Mouse (Mus musculus): ENCODE results near the gene Zer1.
A peak's percentile ranks its signal among the peaks of the same experiment; 100 is the strongest.
"Not testable (repeated sequence)": the region's sequence is repeated elsewhere in the genome, so short reads cannot be mapped to it uniquely, and the experiment has no call there.

Zer1 gene

DNA sequence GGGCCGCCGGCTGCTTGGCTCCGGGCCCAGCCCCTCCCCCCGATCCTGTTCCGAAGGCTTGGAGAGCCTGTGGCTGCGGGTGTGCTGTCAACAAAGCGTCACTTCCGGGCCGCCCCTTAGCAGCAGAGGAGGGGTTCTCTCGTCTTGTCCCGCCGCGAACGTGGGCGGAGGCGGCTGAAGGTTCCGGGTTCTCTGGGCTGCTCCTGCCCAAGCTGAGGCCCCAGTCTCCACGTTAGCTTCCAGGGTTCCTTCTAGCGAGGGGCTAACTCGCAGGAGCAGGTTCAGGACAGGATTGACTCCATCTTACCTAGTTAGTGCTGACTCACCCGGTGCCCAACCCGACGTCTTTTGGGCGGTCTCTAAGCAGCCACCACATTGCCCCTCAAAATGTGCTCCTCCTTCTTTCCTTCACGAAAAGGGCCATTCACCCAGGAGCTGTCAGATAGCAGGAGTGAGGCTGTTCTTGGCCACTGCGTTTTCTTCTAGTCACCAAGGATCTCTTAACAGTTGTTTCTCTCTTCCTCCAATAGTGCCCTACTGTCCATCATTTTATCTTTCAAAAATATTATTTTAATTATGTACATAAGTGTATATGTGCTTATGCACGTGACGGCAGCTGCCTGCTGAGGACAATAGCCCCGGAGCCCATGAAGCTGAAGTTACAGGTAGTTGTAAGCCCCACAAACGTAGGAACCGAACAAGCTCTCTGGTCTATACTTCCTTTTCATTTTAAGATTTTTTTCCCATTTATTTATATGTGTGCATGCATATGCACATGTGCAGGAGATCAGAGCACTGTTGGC is at the start of gene Zer1:
Gene Zer1, minus strand, starts transcription at position 114 of the 803 bp plus-strand sequence.
- DNase-seq (ENCODE audit: low read depth) = peak; percentile 93

DNA sequence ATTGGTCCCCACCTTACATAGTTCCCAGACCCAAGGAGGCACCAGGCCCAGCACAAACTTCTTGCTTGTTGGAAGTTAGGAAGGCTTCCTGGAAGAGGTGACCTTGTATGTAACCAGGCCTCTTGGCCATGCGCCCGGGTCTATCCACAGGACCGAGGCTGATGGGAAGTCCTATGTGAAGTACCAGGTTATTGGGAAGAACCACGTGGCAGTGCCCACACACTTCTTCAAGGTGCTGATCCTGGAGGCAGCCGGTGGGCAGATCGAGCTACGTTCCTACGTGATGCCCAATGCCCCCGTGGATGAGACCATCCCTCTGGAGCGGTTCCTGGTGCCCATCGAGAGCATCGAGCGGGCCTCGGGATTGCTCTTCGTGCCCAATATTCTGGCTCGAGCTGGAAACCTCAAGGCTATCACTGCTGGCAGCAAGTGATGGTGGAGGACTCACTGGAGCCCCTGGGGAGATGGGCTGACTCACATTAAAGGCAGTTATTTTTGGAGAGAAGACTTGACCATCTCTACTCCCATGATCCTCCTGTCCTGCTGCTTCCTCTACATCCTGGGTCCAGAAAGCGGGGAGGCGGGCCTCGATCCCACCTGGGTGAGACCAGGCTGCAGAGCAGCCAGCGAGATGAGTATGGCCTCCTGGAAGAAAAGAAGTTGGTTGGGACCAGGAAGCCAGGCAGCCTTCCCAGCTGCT is 49.3 kb upstream of the Zer1 start:
- DNase-seq (ENCODE audit: low read depth) = no peak

DNA sequence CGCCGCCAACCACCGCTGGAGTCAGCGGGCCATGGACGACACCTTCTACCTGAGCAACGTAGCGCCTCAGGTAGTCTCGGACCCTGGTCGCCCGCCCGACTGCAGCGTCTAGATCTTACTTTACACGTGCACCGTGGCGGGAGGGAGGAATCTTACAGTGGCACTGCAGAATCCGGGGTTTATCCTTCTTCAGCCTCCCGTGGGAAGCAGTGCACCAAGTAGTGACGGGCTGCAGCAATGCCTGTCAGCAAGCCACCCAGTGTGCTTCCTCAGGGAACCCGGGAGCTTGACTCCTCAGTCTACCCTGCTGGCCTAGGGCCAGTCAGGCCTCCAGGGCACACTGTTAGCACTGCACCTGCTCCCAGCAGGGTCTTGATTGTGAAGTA is 47.6 kb upstream of the Zer1 start:
- no peak for DNase-seq (ENCODE audit: low read depth)

DNA sequence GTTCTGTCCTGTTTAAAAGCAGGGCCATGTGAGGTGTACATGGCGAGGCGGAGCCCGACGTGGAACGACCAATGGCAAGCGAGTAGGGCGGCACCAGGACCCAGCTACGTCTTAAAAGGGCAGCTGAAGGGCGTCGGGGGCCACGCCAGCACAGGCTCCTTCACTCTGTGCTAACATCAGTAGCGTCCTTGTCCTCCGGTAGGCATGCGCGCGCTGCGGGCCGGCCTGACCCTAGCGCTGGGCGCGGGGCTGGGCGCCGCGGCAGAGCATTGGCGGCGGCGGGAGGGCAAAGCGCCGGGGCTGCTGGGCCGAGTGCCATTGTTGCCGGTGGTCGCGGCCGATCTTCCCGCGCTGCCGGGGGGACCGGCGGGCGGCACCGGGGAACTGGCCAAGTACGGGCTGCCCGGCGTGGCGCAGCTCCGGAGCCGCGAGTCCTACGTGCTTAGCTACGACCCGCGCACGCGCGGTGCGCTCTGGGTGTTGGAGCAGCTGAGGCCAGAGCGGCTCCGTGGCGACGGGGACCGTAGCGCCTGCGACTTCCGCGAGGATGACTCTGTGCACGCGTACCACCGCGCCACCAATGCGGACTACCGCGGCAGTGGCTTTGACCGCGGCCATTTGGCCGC is 47.1 kb upstream of the Zer1 start, which contains the start of gene Endog:
Gene Endog, plus strand, starts transcription at position 123 of the 626 bp plus-strand sequence.
- DNase-seq (ENCODE audit: low read depth) = peak; percentile 87

DNA sequence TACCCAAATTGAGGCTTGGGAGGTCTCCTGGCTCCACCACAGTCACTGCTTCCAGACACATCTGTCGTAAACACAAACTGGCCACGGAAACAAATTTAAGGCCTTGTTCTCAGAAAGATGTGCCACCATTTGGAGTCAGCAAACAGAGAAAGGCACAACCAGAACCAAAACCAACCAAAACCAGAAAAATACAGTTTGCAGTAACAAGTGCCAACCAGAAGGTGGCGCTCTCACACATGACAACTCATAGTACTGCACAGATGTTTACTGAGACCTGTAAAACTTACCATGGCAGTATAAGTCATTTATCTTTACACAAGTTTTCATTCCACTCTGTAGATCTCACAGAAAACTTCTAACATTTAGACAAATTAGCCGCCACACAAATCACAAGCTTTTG is 42.3 kb upstream of the Zer1 start:
- peak; percentile 48 for DNase-seq (ENCODE audit: low read depth)

DNA sequence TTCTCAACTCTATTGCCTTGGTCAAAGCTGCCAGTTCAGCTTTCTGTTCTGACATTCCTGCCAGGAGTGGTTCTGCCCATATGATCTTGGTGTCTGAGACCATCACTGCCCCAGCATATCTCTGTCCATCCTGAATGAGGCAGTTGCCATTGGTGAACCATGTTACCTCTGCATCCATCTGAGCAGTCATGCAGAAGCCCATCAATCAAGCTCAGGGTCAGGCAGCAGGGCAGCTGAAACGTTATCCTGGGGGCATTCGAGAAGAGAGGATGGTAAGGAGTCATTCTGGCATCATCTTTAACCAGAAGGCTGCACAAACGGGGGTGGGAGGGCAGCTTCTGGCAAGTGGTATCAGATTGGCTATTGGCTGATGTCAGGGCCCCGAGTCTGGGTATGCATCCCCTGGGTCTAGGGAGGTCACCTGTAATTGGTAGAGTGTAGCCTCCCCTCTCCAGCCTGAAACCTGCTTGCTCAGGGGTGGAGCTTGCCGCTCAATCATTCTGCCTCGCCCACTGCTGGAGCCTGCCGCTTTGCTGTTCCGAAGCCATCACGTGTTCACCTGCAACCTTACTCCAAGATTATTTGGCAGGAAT is 40.1 kb upstream of the Zer1 start:
- DNase-seq (ENCODE audit: low read depth) = no peak

DNA sequence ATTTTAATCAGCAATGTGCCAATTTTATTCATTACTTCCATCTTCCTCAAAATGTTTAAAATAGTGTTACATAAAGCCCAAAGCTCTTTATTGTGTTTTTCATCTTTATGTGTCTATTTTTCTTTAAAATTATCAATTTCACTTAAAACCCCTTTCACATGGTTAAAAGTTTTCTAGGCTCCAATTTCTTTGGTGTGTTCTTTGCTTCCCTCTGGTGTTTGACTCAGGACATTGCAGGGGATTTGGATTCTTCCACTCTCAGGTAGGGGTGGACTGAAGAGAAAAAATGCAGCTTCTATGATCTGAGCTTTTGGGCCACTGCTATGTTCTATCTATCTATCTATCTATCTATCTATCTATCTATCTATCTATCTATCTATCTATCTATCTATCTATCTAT is 37.4 kb upstream of the Zer1 start:
- DNase-seq (ENCODE audit: low read depth) = peak; percentile 84

DNA sequence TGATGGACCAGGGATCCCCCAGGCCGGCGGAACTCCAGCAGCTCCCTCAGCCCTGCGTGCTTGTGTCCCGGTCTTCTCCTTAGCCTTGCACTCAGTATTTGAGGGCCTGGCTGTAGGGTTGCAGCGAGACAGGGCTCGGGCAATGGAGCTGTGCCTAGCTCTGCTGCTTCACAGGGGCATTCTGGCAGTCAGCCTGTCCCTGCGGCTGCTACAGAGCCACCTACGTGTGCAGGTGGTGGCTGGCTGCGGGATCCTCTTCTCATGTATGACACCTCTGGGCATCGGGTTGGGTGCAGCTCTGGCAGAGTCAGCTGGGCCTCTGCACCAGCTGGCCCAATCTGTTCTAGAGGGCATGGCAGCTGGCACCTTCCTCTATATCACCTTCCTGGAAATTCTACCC is 35.5 kb upstream of the Zer1 start:
- not testable (repeated sequence) for DNase-seq (ENCODE audit: low read depth)

DNA sequence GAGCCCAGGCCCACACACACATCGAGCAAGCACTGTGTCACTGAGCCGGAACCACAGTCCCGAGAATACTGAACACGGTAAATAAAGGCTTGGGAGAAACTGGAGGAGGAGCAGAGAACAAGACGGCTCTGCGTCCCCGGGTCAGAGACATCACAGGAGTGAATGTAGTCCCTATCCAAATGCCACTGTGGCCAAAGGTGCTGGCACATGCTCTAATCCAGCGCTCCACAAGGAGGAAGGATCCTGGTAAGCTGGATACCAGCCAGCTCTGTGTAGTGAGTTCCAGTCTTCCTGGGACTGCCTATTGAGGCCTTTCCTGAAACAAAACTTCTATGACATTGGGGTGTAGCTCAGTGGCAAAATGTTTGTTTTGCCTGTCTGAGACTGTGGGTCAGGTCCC is 28.2 kb upstream of the Zer1 start:
- no peak for DNase-seq (ENCODE audit: low read depth)

DNA sequence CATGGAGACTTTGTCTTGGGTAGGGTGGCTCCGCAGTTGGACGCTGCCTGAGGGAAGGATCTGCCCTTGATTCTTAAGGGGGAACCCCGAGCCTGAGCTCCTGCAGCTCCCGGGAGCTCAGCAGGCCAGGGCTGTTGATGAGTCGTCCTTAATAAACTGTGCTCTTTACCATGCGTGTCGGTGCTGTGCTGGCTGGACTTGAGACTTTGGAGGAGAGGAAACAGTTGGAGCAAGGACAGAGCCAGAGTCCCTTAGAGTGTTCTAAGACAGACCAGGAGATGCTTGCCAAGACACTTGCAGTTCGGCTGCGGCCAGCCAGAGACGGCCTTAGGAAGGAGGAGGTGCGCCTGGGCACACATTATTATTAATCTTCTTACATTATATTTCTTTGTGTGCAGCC is 27.5 kb upstream of the Zer1 start:
- DNase-seq (ENCODE audit: low read depth) = no peak

DNA sequence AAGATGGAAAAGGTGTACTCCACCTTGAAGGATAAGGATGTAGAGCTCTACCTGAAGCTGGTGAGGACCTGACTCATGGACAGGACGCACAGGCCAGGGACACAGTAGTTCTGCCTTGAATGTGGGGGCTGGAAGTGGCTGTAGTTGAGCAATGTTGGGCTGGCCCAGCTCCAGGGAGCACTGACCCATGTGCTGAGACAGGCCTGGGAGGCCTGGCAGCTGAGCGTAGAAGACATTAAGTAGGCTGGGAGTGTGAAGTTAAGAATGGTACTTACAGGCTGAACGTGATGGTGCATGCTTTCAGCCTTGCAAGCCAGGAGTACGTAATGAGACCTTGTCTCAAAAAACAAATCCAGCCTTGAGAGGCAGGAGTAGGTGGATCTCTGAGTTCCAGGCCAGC is 23.1 kb upstream of the Zer1 start:
- DNase-seq (ENCODE audit: low read depth) = no peak

DNA sequence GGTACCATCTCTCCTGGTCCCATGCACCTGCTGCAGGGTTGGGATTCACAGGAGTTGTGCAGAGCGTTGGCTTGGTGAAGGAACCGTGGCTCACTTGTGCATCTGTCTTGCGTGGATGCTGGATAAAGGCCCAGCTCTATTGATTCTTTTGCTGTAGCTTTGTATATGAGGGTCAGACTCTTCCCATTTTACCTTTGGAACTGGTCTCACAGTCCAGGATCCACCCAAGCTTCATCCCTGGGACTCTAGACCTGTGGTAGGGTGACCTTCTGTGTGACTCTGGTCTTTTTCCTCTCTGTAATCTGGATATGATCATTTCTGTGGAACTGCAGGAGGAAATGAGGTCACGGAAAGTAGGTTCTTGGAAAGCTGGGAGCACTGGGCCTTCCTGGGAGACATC is 20.1 kb upstream of the Zer1 start:
- no peak for DNase-seq (ENCODE audit: low read depth)

DNA sequence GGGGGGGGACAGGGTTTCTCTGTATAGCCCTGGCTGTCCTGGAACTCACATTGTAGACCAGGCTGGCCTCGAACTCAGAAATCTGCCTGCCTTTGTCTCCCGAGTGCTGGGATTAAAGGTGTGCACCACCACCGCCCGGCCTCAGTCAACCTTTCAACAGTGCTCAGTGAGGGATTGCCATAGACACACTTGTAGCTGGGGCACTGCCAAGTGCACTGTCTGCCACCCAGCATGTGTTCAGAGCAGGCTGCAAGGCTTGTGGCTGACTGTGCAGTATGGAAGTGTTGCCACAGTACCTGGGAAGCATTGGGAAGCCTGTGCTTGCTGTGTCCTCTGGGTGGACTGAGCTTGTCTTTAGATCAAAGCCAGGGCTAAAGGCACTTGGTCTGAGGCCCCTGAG is 15.6 kb upstream of the Zer1 start:
- not testable (repeated sequence) for DNase-seq (ENCODE audit: low read depth)

DNA sequence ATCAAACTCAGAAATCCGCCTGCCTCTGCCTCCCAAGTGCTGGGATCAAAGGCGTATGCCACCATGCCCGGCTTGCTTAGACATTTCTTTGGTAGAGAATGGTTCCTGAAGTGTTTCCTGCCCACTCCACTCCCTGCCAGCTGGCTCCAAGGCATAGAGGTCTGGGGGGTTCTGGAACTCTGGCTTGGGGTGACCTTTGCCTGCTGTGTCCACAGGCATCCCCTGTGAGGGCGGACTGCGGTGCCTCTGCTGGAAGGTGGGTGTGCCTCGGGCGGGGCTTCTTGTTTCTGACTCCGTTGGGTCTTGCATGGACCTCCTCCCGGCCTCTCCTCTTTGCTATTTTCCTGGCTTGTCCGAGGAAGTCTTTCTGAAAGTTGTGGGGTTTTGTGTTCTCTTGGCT is 12.1 kb upstream of the Zer1 start:
- DNase-seq (ENCODE audit: low read depth) = no peak

DNA sequence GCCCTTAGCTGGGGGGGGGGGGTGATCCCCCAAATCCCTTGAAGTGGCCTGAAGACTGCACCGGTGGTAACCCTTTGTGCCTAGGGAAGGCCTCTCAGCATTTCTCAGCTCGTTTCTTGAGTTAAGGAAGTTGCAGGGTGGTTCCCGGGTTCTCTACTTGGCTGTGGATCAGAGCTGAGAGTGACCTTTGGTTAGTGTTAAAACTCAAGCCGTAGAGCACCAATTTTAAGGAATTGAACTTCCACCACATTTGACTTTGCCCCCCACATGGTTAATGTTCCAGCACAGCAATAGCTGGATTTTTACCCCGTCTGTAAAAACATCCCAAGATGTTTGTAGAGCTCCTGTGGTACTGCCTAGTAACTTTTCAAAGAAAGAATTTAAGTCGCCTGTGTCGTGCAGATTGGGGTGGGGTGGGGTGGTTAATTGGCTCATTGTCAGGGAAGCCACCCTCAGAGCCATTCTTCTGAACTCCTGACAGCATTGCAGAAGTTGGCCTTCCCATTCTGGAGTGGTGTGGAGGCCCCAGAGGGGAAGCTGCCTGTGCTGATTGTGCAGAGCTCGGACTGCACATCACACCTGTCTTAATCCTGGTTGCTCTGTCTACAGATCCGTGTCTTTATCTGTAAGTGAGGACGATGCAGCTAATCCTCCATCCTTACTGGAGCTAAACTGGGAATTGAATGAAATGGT is 10.7 kb upstream of the Zer1 start:
- DNase-seq (ENCODE audit: low read depth) = no peak

DNA sequence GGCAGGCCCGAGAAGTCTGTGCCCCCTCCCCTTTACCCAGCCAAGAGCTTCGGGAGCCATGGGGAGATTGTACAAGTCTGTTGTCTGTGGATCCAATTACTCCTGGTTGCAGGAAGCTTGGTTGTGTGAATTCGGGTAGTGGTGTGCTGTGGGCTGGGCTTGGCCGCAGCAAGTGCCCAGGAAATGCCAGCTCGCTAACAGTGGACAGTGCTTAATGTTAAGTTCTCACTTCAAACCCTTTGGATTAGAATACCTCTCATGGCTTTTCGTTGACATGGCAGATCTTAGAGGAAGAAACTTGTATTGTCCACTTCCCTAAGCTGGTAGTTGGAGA is 10.0 kb upstream of the Zer1 start:
- no peak for DNase-seq (ENCODE audit: low read depth)

DNA sequence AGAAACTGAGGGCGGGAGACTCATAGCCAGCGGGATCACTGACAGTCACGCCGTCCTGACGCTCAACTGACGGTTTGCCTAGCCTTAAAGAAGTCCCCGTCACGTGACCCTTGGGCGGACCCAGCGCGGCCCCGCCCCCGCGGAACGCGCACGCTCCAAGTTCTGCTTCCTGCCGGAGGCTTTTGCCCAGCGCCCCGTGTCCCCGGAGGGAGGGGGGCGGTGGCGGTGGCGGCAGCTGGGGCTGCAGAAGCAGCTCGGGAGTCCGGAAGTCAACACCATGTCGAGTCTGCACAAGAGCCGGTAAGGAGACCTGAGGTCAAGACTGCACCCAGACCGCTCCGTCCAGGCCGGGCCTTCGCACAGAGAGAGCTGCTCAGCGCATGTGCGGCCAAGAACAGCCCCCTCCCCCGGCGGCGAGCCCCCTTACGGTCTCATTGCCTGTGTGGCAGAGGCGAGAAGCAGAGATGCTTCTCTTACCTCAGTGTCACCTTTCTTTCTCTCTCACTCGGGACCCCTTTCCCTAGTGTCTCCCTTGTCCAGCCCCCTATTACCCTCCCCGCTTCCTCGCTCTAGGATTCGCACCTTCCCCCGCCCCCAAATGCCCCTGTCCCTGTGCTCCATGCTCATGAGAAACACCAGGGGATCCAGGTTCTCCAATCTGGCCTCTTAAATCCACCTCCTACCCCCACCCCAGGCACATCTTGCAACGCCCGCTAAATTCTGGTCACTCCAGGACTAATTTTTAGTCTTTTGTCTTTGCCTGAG is 9.4 kb upstream of the Zer1 start, which contains the start of gene Tbc1d13:
Gene Tbc1d13, plus strand, starts transcription at position 134 of the 765 bp plus-strand sequence.
- DNase-seq (ENCODE audit: low read depth) = peak; percentile 99

DNA sequence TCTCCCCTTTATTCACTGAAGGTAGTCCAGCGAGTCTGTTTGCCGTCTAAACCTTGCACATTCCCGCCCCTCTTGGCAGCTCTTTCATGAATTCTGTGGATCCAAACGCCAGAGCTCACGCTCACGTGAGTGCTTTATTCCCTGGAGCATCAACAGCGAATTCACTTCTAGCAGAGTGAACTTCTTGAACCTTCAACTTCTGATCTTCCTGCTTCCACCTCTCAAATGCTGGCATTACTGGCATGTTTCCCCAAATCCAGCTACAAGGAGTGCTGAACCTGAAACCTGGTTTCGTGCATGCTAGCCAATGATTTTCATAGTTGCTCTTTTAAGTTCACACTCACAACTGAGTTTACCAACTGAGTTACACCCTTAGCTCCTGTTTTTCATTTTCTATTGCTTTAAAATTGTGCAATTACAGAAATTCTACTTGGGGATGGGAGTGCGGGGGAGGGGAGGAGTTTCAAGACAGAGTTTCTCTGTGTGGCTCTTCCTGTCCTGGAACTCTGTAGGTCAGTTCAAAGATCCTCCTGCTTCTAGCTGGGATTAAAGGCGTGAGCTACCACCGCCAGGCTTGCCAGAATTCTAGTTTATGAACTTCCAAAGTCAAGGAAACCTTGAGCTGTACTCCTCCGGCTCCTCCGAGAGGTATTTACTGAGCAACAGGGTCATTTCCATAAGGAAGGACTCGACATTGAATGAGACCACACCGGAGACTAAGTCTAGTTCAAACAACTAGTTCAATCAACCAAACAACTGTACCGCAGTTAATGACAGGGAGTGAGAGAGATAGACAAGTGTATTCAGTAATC is 8.6 kb upstream of the Zer1 start:
- DNase-seq (ENCODE audit: low read depth) = peak; percentile 31

DNA sequence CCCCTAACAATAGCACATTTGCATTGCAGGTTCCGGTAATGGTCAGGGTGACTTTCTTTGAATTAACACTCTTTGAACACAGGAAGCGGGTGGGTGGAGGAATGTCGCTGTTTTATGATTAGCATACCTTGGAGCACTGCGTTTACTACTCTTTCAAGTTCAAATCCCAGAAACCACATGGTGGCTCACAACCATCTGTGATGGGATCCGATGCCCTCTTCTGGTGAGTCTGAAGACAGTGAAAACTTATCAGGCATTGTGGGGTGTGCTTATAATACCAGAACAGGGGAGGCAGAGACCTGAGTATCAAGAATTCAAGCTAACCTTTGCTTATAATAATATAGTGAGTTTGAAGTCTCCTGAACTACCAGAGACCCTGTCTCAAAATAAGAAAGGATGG is 6.9 kb upstream of the Zer1 start:
- DNase-seq (ENCODE audit: low read depth) = peak; percentile 29

DNA sequence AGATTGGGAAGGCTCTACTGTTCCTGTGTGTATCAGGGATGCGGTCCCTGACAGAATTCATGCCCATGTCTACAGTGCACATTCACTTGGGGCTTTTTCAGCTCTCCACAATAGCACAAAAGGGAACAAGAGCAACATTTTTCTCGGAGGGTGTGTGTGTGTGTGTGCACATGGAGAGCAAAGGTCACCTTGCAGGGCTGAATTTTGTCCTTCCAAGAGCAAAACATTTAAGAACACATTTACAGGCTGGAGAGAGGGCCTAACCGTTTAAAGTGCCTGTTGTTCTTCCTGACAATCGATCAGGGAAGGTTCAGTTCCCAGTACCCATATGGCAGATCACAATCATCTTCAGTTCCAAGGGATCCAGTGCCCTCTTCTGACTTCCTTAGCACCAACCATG is 5.8 kb upstream of the Zer1 start:
- DNase-seq (ENCODE audit: low read depth) = no peak

DNA sequence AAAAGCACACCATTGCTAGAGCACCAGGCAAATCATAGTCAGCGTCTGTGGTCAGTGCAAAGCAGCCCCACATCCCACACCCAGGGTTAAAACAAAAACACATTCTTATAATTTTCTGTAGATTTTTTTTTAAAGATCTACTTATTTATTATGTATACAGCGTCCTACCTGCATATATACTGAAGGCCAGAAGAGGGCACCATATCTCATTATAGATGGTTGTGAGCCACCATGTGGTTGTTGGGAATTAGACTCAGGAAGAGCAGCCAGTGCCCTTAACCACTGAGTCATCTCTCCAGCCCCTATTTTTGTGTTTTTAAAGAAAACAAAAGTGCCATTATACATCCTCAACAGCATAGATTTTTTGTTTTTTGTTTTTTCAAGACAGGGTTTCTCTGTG is 4.4 kb upstream of the Zer1 start:
- peak; percentile 78 for DNase-seq (ENCODE audit: low read depth)
